Mouse (Mus musculus) forebrain, embryonic 12.5 days (tissue): ENCODE results near the gene Cfap126. TPM values are rescaled to one million over a fixed set of nuclear protein-coding genes. Genes with fewer than 3 reads are reported as not detected.
A peak's percentile ranks its signal among the peaks of the same experiment; 100 is the strongest.
"Not testable (repeated sequence)": the region's sequence is repeated elsewhere in the genome, so short reads cannot be mapped to it uniquely, and the experiment has no call there.

Experiments used
- ATAC-seq: fragments of 200-750 bp; cut with Nextera tagmentation; 2 replicates; pipeline ENCODE4 v1.8.0; 2017; ENCODE audit warnings: moderate TSS enrichment; ENCODE audit not compliant: low FRiP score
- H3K27ac ChIP-seq: fragments of 300-500 bp; sonication (generic); 2 replicates; pipeline ENCODE4 v1.5.1; 2016; ENCODE audit warnings: mild to moderate bottlenecking
- H3K27me3 ChIP-seq: fragments of 300-500 bp; sonication (generic); 2 replicates; pipeline ENCODE4 v1.6.1; 2016; ENCODE audit warnings: mild to moderate bottlenecking
- H3K36me3 ChIP-seq: fragments of 300-500 bp; sonication (generic); replicated peaks from 2 replicates; pipeline ENCODE4 v1.6.1; 2016; ENCODE audit warnings: mild to moderate bottlenecking
- H3K4me1 ChIP-seq: fragments of 300-500 bp; sonication (generic); 2 replicates; pipeline ENCODE4 v1.6.1; 2016
- H3K4me2 ChIP-seq: fragments of 300-500 bp; sonication (generic); 2 replicates; pipeline ENCODE4 v1.6.1; 2016; ENCODE audit warnings: mild to moderate bottlenecking, moderate library complexity
- H3K4me3 ChIP-seq: fragments of 300-500 bp; sonication (generic); replicated peaks from 2 replicates; pipeline ENCODE4 v1.5.1; 2016; ENCODE audit warnings: mild to moderate bottlenecking
- H3K9ac ChIP-seq: fragments of 300-500 bp; sonication (generic); 2 replicates; pipeline ENCODE4 v1.6.1; 2016; ENCODE audit warnings: mild to moderate bottlenecking
- H3K9me3 ChIP-seq: fragments of 300-500 bp; sonication (generic); 2 replicates; pipeline ENCODE4 v1.6.1; 2016
- WGBS: fragments of 180-500 bp; shearing (Covaris S2); methylation state at CpG from one replicate; pipeline ENCODE4 v1.1.7; 2016; 5-methylcytosine and 5-hydroxymethylcytosine counted together
- polyA plus RNA-seq: library from polyadenylated mRNA; unstranded; fragments of >200 nt; fragmentation: Nextera tagmentation; extraction: Ambion mirVana; gene quantifications from 2 replicates; pipeline ENCODE4 v1.2.1, GENCODE M21; 2016

Cfap126 gene
- polyA plus RNA-seq, 1 experiment from 2014 or later: 5.2 TPM

DNA sequence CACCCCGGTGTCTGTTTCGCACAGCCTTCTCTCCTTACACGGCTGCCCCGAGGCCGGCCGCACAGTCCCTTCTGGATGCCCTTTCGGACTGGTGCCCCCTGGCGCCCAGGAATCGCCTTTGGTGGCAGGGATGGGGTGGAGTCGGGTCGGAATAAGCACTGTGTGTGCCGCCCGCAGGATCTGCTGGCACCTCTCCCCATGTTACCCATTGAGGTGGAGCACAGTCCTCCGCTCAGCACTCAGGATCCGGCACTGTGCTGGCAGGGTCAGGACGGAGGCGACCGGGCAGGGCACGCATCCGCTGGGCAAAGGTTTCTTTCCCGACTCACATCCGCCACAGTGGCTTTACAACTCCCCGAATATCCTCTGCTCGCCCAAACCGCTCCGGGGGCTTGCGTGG, 35.8 kb upstream of the Cfap126 start:
- H3K9ac ChIP-seq, H3K36me3 ChIP-seq, H3K27ac ChIP-seq, H3K4me1 ChIP-seq, H3K9me3 ChIP-seq: not testable (repeated sequence)
- 6% methylated on average over 20 of the region's 27 CpGs for WGBS
- H3K4me2 ChIP-seq: peak overlapping the region; percentile 46
- peak; percentile 17; the same call in 1 of the 2 replicates for ATAC-seq
- H3K27me3 ChIP-seq: peaks cover 42% of the 10 kb centered on the region
- H3K4me3 ChIP-seq: peak overlapping the region; percentile 27

DNA sequence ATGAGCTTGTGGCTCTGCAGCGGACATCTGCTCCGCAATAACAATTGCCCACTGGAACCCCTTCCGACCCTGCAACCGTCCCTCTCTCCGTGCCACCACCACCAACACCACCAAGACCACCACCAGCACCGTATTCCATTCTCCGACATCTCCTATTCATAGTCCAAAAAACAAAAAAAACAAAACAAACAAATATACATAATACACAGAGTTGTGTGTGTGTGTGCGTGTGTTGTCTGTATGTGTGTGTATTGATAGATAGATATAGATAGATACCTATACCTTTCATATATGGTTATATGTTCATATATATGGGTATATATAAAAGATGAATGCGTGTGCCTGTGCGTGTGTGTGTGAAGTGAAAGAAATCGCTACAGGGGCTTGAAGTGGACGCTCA, 35.3 kb upstream of the Cfap126 start:
- ATAC-seq, H3K9me3 ChIP-seq, H3K27ac ChIP-seq, H3K9ac ChIP-seq, H3K36me3 ChIP-seq, H3K4me1 ChIP-seq: not testable (repeated sequence)
- 22% methylated on average over 12 of the region's 12 CpGs for WGBS
- peak overlapping the region; percentile 46 for H3K4me2 ChIP-seq
- H3K4me3 ChIP-seq: peak overlapping the region; percentile 25
- peaks cover 42% of the 10 kb centered on the region for H3K27me3 ChIP-seq

DNA sequence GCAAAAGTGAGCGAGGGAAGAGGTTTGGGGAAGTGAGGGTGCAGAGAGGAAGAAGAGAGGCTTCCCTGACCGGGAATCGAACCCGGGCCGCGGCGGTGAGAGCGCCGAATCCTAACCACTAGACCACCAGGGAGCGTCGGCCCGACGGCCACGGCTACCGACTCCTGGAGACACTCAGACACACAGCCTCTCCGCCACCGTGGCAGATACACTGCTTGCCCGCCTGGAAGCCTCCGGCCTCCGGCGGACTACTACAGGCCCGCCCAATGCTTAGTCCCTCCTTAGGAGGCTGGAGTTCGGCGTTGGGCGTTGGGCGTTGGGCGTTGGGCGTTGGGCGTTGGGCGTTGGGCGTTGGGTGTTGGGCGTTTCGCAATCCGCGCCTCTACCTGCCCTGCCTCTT, 34.4 kb upstream of the Cfap126 start:
- not testable (repeated sequence) for H3K9me3 ChIP-seq, H3K4me2 ChIP-seq, H3K4me1 ChIP-seq, H3K9ac ChIP-seq, H3K36me3 ChIP-seq, H3K27ac ChIP-seq, H3K4me3 ChIP-seq
- 0% methylated on average over 1 of the region's 35 CpGs for WGBS
- ATAC-seq: peak; percentile 71
- H3K27me3 ChIP-seq: peaks cover 34% of the 10 kb centered on the region

DNA sequence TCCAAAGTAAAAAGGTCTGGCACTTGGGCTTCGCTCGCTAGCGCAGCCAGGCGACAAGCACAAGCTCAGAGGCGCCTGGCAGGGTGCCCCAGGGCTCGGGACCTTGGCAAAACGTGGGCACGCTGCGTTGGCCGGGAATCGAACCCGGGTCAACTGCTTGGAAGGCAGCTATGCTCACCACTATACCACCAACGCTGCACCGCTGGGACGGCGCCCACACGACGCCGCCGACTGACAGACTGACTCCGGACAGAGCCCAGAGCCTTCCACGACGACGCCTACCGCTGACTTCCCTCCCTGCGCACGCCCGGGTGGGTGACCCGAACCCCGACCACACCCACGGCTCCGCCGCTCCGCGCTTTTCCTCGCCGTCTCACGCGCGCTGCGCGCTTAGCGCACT, 33.9 kb upstream of the Cfap126 start:
- H3K4me1 ChIP-seq, H3K9ac ChIP-seq, H3K36me3 ChIP-seq, H3K4me3 ChIP-seq, H3K4me2 ChIP-seq, H3K9me3 ChIP-seq, H3K27ac ChIP-seq: not testable (repeated sequence)
- H3K27me3 ChIP-seq: peaks cover 32% of the 10 kb centered on the region
- peak; percentile 24 for ATAC-seq
- whole genome bisulfite sequencing: no CpG with 5 or more reads among the region's 43 CpGs

DNA sequence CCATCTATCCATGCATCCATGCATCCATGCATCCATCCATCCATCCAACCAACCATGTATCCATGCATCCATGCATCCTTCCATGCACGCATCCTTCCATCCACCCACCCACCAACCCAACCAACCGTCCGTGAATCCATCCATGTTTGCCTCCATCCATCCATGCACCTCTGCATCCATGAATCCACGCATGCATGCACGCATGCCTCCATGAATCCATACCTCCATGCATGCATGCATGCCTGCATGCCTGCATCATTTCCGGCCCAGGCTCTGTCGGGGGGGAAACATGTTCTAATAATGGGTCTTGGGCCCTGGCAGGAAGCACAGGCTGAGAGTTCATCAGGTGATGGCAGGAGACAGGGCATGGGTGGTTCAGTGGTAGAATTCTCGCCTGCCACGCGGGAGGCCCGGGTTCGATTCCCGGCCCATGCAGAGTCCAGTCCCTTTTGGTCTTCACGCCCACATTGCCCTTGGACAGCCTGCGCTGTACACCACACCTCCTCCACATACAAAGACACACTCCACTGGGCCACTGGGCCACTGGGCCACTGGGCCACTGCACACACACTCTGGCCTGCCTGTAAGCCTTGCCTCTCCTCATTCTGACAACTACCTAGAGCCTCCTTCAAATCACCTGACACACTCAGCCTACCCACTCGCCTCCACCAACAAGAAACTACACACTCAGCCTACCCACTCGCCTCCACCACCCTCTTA, 32.0 kb upstream of the Cfap126 start:
- not testable (repeated sequence) for H3K36me3 ChIP-seq, H3K9me3 ChIP-seq, H3K4me2 ChIP-seq, H3K4me1 ChIP-seq, H3K9ac ChIP-seq, H3K4me3 ChIP-seq, H3K27ac ChIP-seq
- 31% methylated on average over 11 of the region's 17 CpGs for WGBS
- ATAC-seq: peak; percentile 28
- peaks cover 36% of the 10 kb centered on the region for H3K27me3 ChIP-seq

DNA sequence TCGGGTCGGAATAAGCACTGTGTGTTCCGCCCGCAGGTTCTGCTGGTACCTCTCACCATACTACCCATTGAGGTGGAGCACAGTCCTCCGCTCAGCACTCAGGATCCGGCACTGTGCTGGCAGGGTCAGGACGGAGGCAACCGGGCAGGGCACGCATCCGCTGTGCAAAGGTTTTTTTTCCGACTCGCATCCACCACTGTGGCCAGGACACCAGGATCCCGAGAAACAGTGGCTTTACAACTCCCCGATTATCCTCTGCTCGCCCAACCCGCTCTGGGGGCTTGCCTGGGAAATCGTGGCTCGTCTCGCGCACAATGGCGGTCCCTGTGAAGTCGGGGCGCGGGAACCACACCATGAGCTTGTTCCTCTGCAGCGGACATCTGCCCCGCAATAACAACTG, 28.0 kb upstream of the Cfap126 start:
- no peak for ATAC-seq
- H3K4me2 ChIP-seq: peak overlapping the region; percentile 76
- peak overlapping the region; percentile 50 for H3K4me3 ChIP-seq
- H3K9ac ChIP-seq: peak overlapping the region; percentile 49
- no peaks in the 10 kb centered on the region for H3K9me3 ChIP-seq
- H3K4me1 ChIP-seq: peaks cover 7% of the 10 kb centered on the region; the same call in 1 of the 2 replicates
- H3K27me3 ChIP-seq: peaks cover 26% of the 10 kb centered on the region
- no peaks in the 10 kb centered on the region for H3K36me3 ChIP-seq
- under 1% methylated on average over 26 of the region's 26 CpGs for WGBS
- H3K27ac ChIP-seq: no peak overlapping the region

DNA sequence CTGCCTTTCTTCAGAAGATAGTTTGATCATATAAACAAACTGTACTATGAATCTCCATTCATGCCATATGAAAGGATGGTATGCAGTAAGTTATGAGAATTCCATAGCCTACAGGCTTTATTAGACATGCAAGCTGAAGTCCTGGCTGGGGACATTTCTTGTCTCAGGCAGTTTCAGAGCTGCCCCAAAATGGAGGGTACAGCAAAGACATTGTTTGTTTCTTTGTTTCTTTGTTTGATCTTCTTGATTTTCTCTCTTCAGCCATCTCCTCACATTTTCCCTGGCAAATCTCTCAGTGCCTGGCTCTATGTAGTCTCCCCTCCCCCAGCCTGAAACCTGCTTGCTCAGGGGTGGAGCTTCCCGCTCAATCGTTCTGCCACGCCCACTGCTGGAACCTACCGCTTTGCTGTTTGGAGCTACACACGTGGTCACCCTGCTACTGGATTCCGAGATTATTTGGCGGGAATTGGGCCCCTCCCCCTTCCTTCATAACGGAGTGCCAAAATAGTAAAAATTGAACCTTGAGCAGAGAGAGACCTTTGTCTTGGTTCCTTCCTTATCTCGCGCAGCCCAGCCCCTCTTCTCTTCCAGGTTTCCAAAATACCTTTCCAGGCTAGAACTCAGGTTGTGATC, 25.4 kb upstream of the Cfap126 start:
- not testable (repeated sequence) for H3K36me3 ChIP-seq, ATAC-seq, H3K9ac ChIP-seq, H3K4me1 ChIP-seq, H3K9me3 ChIP-seq, H3K27ac ChIP-seq
- 0 out of 2 replicates have a peak overlapping the region, but pooled peaks have one; percentile 11 for H3K4me3 ChIP-seq
- H3K4me2 ChIP-seq: peak overlapping the region; percentile 40
- WGBS: 4% methylated on average over 10 of the region's 10 CpGs
- peaks cover 22% of the 10 kb centered on the region for H3K27me3 ChIP-seq

DNA sequence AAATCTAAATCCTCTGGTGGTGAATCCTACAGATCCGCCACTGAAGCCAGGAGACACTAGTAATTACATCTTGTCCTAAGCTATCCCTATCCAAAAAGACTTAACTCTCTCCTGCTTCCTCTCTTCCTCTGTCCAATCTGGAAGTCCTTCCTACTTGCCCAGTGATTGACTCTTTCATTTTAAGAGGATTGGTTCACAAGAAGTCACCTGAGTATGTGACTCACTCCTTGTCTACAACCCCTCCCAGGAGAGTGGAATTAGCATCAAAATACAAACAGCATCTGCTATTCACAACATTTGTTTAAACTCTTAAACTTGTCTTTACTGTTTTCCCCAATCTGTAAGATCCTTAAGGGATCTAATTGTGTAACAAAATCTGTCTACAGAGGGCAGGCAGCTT, 23.8 kb upstream of the Cfap126 start:
- H3K4me2 ChIP-seq: no peak overlapping the region
- no peak overlapping the region for H3K27ac ChIP-seq
- 86% methylated on average over 1 of the region's 1 CpGs for WGBS
- H3K4me3 ChIP-seq: no peak overlapping the region
- H3K36me3 ChIP-seq: no peaks in the 10 kb centered on the region
- H3K9me3 ChIP-seq: no peaks in the 10 kb centered on the region
- no peak for ATAC-seq
- H3K9ac ChIP-seq: no peak overlapping the region
- H3K4me1 ChIP-seq: peaks cover 7% of the 10 kb centered on the region; the same call in 1 of the 2 replicates
- peaks cover 22% of the 10 kb centered on the region for H3K27me3 ChIP-seq

DNA sequence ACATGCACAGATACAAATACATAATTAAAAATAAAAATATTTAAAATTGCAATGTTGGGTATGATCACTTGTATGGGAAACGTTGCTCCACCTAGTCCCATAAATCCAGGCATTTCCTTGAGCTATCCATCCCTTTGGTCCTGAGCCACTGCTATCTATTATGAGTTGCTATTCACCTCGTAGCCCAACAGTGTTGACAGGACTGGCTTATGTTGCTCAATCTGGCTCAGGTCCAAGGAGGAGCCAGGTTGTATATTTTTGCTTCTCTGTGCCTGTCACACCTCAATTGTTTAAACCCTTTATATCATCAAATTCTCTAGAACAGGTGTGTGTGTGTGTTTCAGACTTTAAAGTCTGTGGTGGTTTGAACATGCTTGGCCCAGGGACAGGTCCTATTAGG, 23.0 kb upstream of the Cfap126 start:
- H3K4me1 ChIP-seq: peaks cover 7% of the 10 kb centered on the region; the same call in 1 of the 2 replicates
- ATAC-seq: no peak
- H3K9ac ChIP-seq: no peak overlapping the region
- no peaks in the 10 kb centered on the region for H3K36me3 ChIP-seq
- no peak overlapping the region for H3K4me2 ChIP-seq
- H3K27ac ChIP-seq: no peak overlapping the region
- 80% methylated on average over 2 of the region's 2 CpGs for WGBS
- no peaks in the 10 kb centered on the region for H3K9me3 ChIP-seq
- H3K4me3 ChIP-seq: no peak overlapping the region
- peaks cover 19% of the 10 kb centered on the region for H3K27me3 ChIP-seq

DNA sequence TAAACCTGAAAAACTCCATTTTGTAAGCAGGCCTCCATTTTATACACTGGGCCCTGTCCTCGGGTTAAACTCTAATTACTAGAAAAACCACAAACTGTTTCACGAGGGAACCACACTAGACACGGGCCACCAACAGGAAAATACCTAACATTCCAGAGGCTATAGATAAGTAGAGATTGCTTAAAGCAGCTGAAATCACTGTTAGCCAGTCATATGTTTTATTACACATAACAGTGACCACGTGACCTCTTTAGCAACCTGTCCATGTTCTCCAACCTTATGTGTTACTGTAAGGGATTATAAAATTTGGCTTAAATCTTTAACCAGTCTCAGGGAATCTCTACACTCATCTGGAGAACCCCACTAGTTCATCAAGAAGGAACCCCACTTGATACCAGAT, 19.3 kb upstream of the Cfap126 start:
- H3K4me3 ChIP-seq: no peak overlapping the region
- H3K4me2 ChIP-seq: no peak overlapping the region
- no peaks in the 10 kb centered on the region for H3K9me3 ChIP-seq
- no peaks in the 10 kb centered on the region for H3K36me3 ChIP-seq
- peaks cover 6% of the 10 kb centered on the region for H3K4me1 ChIP-seq
- 86% methylated on average over 4 of the region's 4 CpGs for WGBS
- H3K9ac ChIP-seq: no peak overlapping the region
- no peak for ATAC-seq
- no peak overlapping the region for H3K27ac ChIP-seq
- H3K27me3 ChIP-seq: peaks cover 9% of the 10 kb centered on the region

DNA sequence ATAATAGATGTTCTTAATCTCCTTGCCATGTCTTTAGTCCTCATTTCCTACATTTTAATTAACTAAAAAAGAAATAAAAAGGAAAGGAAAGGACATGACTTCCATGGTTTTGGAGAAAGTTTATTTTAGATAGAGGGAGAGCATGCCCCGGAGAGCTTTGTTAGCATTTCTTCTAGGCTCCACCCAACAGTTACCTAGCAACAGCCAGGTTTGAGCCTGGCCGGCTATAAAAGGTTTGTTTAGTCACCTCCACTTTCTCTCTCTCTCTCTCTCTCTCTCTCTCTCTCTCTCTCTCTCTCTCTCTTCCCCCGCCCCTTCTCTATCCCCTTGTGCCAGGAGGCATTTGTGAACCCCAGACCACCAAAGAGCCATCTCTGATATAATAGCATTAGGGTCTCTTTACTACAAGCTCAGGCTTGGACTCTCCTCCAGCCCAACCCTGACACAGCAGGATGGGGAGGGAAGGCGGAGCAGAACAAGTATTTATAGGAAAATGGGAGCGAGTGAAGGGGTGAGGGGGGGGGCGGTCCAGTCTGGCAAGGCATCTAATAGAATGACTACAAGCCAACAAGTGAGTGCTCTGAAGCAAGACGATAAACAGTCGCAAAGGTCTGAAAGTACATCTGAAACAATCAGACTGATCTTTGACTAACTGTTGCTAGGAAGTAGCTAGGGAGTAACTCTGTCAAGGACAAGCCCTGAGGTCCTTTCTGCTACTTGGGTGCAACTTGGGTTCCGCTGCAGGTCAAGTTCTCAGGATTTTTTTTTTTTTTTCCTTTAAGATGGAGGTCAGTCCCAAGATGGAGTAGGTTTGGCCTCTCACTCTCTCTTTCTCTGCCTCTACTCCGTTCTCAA, 17.4 kb upstream of the Cfap126 start:
- Histone ChIP-seq H3K36me3 (no peaks in the 10 kb centered on the region), H3K4me2 (peak overlapping the region; percentile 33), H3K27ac (no peak overlapping the region), H3K9me3 (no peaks in the 10 kb centered on the region), H3K27me3 (peaks cover 8% of the 10 kb centered on the region), H3K4me1 (peaks cover 6% of the 10 kb centered on the region), H3K4me3 (no peak overlapping the region), H3K9ac (no peak overlapping the region)
- ATAC-seq: no peak
- 24% methylated on average over 9 of the region's 10 CpGs for WGBS

DNA sequence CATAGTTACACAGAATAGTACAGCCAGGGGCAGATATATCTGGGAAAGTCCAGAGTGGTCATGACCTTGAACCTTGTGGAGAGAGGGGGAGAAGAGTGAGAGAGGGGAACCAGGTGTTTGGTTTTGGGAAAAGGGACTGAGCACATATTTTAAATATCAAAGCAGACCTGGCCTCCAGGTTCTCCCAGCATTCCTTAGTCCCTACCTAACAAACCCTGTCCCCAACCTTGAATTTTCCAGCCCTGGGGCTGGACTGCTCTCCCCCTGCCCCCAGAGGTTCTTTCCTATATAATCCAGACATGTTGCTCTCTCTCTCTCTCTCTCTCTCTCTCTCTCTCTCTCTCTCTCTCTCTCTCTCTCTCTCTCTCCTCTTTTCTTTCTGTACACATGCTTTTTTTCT, 16.6 kb upstream of the Cfap126 start:
- no peak overlapping the region for H3K9ac ChIP-seq
- H3K4me3 ChIP-seq: no peak overlapping the region
- peaks cover 6% of the 10 kb centered on the region for H3K4me1 ChIP-seq
- H3K36me3 ChIP-seq: no peaks in the 10 kb centered on the region
- no peaks in the 10 kb centered on the region for H3K9me3 ChIP-seq
- no peak overlapping the region for H3K27ac ChIP-seq
- no peak for ATAC-seq
- H3K4me2 ChIP-seq: no peak overlapping the region
- peaks cover 8% of the 10 kb centered on the region for H3K27me3 ChIP-seq
